Mouse (Mus musculus): ENCODE results near the gene Pamr1. TPM values are rescaled to one million over a fixed set of nuclear protein-coding genes. Genes with fewer than 3 reads are reported as not detected.

Gene Pamr1
- polyA plus RNA-seq, 1 experiment from 2014 or later: 40.3 TPM

GRCm38 (mm10) chr2:102541404-102542125, 8.2 kb upstream of the Pamr1 start:
- no peak overlapping the region for H3K27ac ChIP-seq (ENCODE audit: low read length)
- no peak overlapping the region for H3K4me2 ChIP-seq (replicated peaks; ENCODE audit: low read depth, low read length)
- H3K9me3 ChIP-seq (ENCODE audit: control insufficient read depth, low read depth, low read length): no peaks in the 10 kb centered on the region
- no peak for ATAC-seq (ENCODE audit: insufficient number of reproducible peaks, insufficient read depth, low FRiP score, low read depth)
- no peaks in the 10 kb centered on the region for H3K27me3 ChIP-seq (ENCODE audit: control insufficient read depth, insufficient read depth, low read length)
- H3K4me3 ChIP-seq (ENCODE audit: low read depth, low read length): no peak overlapping the region
- 31% methylated on average over 4 of the region's 4 CpGs for WGBS
- H3K36me3 ChIP-seq (ENCODE audit: control insufficient read depth, insufficient read depth, low read length): no peaks in the 10 kb centered on the region
- H3K4me1 ChIP-seq (ENCODE audit: control insufficient read depth, insufficient read depth, low read length): peaks cover 12% of the 10 kb centered on the region; the same call in 1 of the 2 replicates
- no peak overlapping the region for H3K9ac ChIP-seq (replicated peaks; ENCODE audit: low read depth, low read length)

- H3K4me2 ChIP-seq (replicated peaks; ENCODE audit: low read depth, low read length): no peak overlapping the region
- H3K9ac ChIP-seq (replicated peaks; ENCODE audit: low read depth, low read length): no peak overlapping the region
- WGBS: 43% methylated on average over 6 of the region's 6 CpGs
- H3K4me1 ChIP-seq (ENCODE audit: control insufficient read depth, insufficient read depth, low read length): peaks cover 12% of the 10 kb centered on the region; the same call in 1 of the 2 replicates
- H3K36me3 ChIP-seq (ENCODE audit: control insufficient read depth, insufficient read depth, low read length): no peaks in the 10 kb centered on the region
- no peaks in the 10 kb centered on the region for H3K27me3 ChIP-seq (ENCODE audit: control insufficient read depth, insufficient read depth, low read length)
- H3K9me3 ChIP-seq (ENCODE audit: control insufficient read depth, low read depth, low read length): no peaks in the 10 kb centered on the region
- no peak overlapping the region for H3K27ac ChIP-seq (ENCODE audit: low read length)
- no peak for ATAC-seq (ENCODE audit: insufficient number of reproducible peaks, insufficient read depth, low FRiP score, low read depth)
- no peak overlapping the region for H3K4me3 ChIP-seq (ENCODE audit: low read depth, low read length)
Observed at GRCm38 (mm10) chr2:102543961-102544719, 5.7 kb upstream of the Pamr1 start.

- Histone ChIP-seq H3K27ac (ENCODE audit: low read length) (peak overlapping the region; percentile 71), H3K27me3 (ENCODE audit: control insufficient read depth, insufficient read depth, low read length) (no peaks in the 10 kb centered on the region), H3K9ac (replicated peaks; ENCODE audit: low read depth, low read length) (no peak overlapping the region), H3K4me1 (ENCODE audit: control insufficient read depth, insufficient read depth, low read length) (peaks cover 16% of the 10 kb centered on the region), H3K4me3 (ENCODE audit: low read depth, low read length) (peak overlapping the region; percentile 37), H3K36me3 (ENCODE audit: control insufficient read depth, insufficient read depth, low read length) (no peaks in the 10 kb centered on the region), H3K9me3 (ENCODE audit: control insufficient read depth, low read depth, low read length) (no peaks in the 10 kb centered on the region), H3K4me2 (replicated peaks; ENCODE audit: low read depth, low read length) (peak overlapping the region; percentile 75)
- WGBS: 18% methylated on average over 6 of the region's 6 CpGs
- peak; percentile 73 for ATAC-seq (ENCODE audit: insufficient number of reproducible peaks, insufficient read depth, low FRiP score, low read depth)
Observed at GRCm38 (mm10) chr2:102550910-102551582, 1.2 kb downstream of the Pamr1 start.

- Histone ChIP-seq H3K36me3 (ENCODE audit: control insufficient read depth, insufficient read depth, low read length) (no peaks in the 10 kb centered on the region), H3K27me3 (ENCODE audit: control insufficient read depth, insufficient read depth, low read length) (no peaks in the 10 kb centered on the region), H3K9ac (replicated peaks; ENCODE audit: low read depth, low read length) (no peak overlapping the region), H3K4me3 (ENCODE audit: low read depth, low read length) (no peak overlapping the region), H3K4me1 (ENCODE audit: control insufficient read depth, insufficient read depth, low read length) (peaks cover 16% of the 10 kb centered on the region), H3K27ac (ENCODE audit: low read length) (peak overlapping the region; percentile 45; the same call in 1 of the 2 replicates), H3K4me2 (replicated peaks; ENCODE audit: low read depth, low read length) (peak overlapping the region; percentile 75), H3K9me3 (ENCODE audit: control insufficient read depth, low read depth, low read length) (no peaks in the 10 kb centered on the region)
- no peak for ATAC-seq (ENCODE audit: insufficient number of reproducible peaks, insufficient read depth, low FRiP score, low read depth)
- 15% methylated on average over 3 of the region's 3 CpGs for WGBS
Observed at GRCm38 (mm10) chr2:102551594-102551993, 1.8 kb downstream of the Pamr1 start.

GRCm38 (mm10) chr2:102552095-102552537, 2.3 kb downstream of the Pamr1 start:
- no peak overlapping the region for H3K9ac ChIP-seq (replicated peaks; ENCODE audit: low read depth, low read length)
- no peak overlapping the region for H3K4me3 ChIP-seq (ENCODE audit: low read depth, low read length)
- peaks cover 16% of the 10 kb centered on the region for H3K4me1 ChIP-seq (ENCODE audit: control insufficient read depth, insufficient read depth, low read length)
- H3K4me2 ChIP-seq (replicated peaks; ENCODE audit: low read depth, low read length): peak overlapping the region; percentile 75
- 7% methylated on average over 5 of the region's 5 CpGs for WGBS
- no peaks in the 10 kb centered on the region for H3K36me3 ChIP-seq (ENCODE audit: control insufficient read depth, insufficient read depth, low read length)
- no peak for ATAC-seq (ENCODE audit: insufficient number of reproducible peaks, insufficient read depth, low FRiP score, low read depth)
- H3K27me3 ChIP-seq (ENCODE audit: control insufficient read depth, insufficient read depth, low read length): no peaks in the 10 kb centered on the region
- no peaks in the 10 kb centered on the region for H3K9me3 ChIP-seq (ENCODE audit: control insufficient read depth, low read depth, low read length)
- peak overlapping the region; percentile 45; the same call in 1 of the 2 replicates for H3K27ac ChIP-seq (ENCODE audit: low read length)

GRCm38 (mm10) chr2:102557085-102557484, 7.3 kb downstream of the Pamr1 start:
- Histone ChIP-seq H3K36me3 (ENCODE audit: control insufficient read depth, insufficient read depth, low read length) (no peaks in the 10 kb centered on the region), H3K27me3 (ENCODE audit: control insufficient read depth, insufficient read depth, low read length) (no peaks in the 10 kb centered on the region), H3K4me1 (ENCODE audit: control insufficient read depth, insufficient read depth, low read length) (no peaks in the 10 kb centered on the region; the same call in 1 of the 2 replicates), H3K9me3 (ENCODE audit: control insufficient read depth, low read depth, low read length) (no peaks in the 10 kb centered on the region), H3K27ac (ENCODE audit: low read length) (no peak overlapping the region), H3K4me3 (ENCODE audit: low read depth, low read length) (no peak overlapping the region), H3K9ac (replicated peaks; ENCODE audit: low read depth, low read length) (no peak overlapping the region), H3K4me2 (replicated peaks; ENCODE audit: low read depth, low read length) (no peak overlapping the region)
- WGBS: 75% methylated on average over 4 of the region's 4 CpGs
- no peak for ATAC-seq (ENCODE audit: insufficient number of reproducible peaks, insufficient read depth, low FRiP score, low read depth)

GRCm38 (mm10) chr2:102558965-102559364, 9.2 kb downstream of the Pamr1 start:
- H3K27me3 ChIP-seq (ENCODE audit: control insufficient read depth, insufficient read depth, low read length): no peaks in the 10 kb centered on the region
- H3K27ac ChIP-seq (ENCODE audit: low read length): no peak overlapping the region
- H3K4me2 ChIP-seq (replicated peaks; ENCODE audit: low read depth, low read length): no peak overlapping the region
- whole genome bisulfite sequencing: 74% methylated on average over 12 of the region's 12 CpGs
- no peak for ATAC-seq (ENCODE audit: insufficient number of reproducible peaks, insufficient read depth, low FRiP score, low read depth)
- no peaks in the 10 kb centered on the region for H3K36me3 ChIP-seq (ENCODE audit: control insufficient read depth, insufficient read depth, low read length)
- no peaks in the 10 kb centered on the region for H3K9me3 ChIP-seq (ENCODE audit: control insufficient read depth, low read depth, low read length)
- H3K4me3 ChIP-seq (ENCODE audit: low read depth, low read length): no peak overlapping the region
- H3K4me1 ChIP-seq (ENCODE audit: control insufficient read depth, insufficient read depth, low read length): no peaks in the 10 kb centered on the region
- no peak overlapping the region for H3K9ac ChIP-seq (replicated peaks; ENCODE audit: low read depth, low read length)

- WGBS: 68% methylated on average over 1 of the region's 1 CpGs
Observed at GRCm38 (mm10) chr2:102563848-102564247, 14.0 kb downstream of the Pamr1 start.

More at GRCm38 (mm10) chr2:102563848-102564247, 14.0 kb downstream of the Pamr1 start:
- no peak for ATAC-seq (ENCODE audit: insufficient number of reproducible peaks, insufficient read depth, low FRiP score, low read depth)
- H3K4me3 ChIP-seq (ENCODE audit: low read depth, low read length): no peak overlapping the region
- no peaks in the 10 kb centered on the region for H3K27me3 ChIP-seq (ENCODE audit: control insufficient read depth, insufficient read depth, low read length)
- no peak overlapping the region for H3K27ac ChIP-seq (ENCODE audit: low read length)
- no peaks in the 10 kb centered on the region for H3K36me3 ChIP-seq (ENCODE audit: control insufficient read depth, insufficient read depth, low read length)
- no peak overlapping the region for H3K9ac ChIP-seq (replicated peaks; ENCODE audit: low read depth, low read length)
- no peaks in the 10 kb centered on the region for H3K9me3 ChIP-seq (ENCODE audit: control insufficient read depth, low read depth, low read length)
- no peak overlapping the region for H3K4me2 ChIP-seq (replicated peaks; ENCODE audit: low read depth, low read length)
- H3K4me1 ChIP-seq (ENCODE audit: control insufficient read depth, insufficient read depth, low read length): no peaks in the 10 kb centered on the region

All from stomach, embryonic 14.5 days (tissue).